Mouse (Mus musculus) cerebellum, adult 8-10 months (tissue): Measurements from ENCODE around the gene Rnf24.
A peak's percentile ranks its signal among the peaks of the same experiment; 100 is the strongest.

Experiments
- DNase-seq: peaks from one replicate; pipeline ENCODE4 v3.0.0; 2022

The Rnf24 gene

GRCm38 (mm10) chr2:131262213-131262672 is 90.4 kb downstream of the Rnf24 start, which contains the start of gene Pank2:
Pank2 (plus strand) TSS chr2:131262495.
- peak; percentile 96 for DNase-seq

- DNase-seq, result no peak
Observed at GRCm38 (mm10) chr2:131261481-131262212, 91.0 kb downstream of the Rnf24 start.

DNA sequence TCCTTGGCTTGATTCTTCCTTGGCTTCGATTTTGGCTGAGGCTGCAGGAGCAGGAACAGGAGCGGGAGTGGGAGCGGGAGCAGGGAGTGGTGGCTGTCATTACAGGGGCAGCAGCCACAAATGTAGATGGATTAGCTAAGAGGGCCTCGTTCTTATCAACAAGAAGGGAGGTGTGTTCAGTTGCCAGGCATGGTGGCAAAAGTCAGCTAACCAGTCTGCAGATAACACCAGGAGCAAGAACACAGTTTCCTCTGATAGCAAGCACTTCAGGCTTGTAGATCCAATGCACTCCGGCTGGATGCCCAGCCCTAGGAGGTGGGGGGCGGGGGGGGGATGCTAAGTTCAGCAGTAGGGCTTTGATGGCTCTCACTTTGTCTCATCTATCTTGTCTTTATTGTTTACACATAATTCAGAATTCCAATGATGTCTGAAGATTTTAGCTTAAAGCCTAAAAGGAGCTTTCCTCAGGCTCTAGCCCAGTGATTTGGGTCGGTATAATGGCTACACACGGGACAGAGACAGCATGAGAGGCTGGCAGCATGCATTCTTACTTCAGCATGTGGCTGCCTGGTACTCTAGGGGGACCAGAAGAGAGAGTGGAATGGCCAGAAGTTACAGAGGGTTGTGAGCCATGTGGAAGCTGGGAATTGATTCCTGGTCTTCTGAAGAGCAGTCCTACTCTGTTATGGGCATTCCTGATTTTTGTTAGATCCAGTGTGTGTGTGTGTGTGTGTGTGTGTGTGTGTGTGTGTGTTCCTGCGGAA is 92.0 kb downstream of the Rnf24 start:
- DNase-seq, result no peak

DNA sequence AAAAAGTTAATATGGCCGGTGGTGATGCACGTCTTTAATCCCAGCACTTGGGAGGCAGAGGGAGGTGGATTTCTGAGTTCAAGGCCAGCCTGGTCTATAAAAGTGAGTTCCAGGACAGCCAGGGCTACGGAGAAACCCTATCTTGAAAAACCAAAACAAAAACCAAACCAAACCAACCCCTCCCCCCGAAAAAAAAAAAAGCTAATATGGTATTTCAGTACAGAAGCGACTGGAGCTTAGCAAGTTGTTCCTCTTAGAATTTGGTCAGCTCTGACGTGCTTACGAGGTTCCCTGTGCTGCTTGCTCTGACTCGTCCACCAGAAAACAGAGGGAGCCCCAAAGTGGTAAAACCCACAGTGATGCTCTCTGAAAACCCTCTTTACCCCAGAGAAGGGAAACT is 94.0 kb downstream of the Rnf24 start:
- DNase-seq, result no peak

GRCm38 (mm10) chr2:131255738-131256137 is 97.0 kb downstream of the Rnf24 start:
- no peak for DNase-seq

DNA sequence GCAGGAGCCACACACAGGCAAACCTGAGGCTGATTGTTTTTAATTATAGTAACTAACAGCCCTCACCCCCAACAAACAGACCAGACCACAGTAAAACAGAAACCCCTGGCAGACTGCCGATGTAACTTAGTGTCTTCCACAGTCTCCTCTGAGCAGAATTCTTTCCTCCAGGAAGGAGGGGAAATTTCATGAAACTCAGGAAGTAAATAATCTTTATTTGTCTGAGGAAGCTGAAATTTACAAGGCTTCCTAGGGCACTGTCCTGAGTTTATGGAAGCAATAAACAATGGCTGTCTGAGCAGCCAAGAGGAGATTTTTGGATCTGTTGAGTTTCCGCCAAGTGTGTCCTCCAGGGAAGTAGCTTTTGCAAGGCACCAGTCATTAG is 98.4 kb downstream of the Rnf24 start:
- no peak for DNase-seq

- no peak for DNase-seq
Observed at GRCm38 (mm10) chr2:131253681-131254328, 98.9 kb downstream of the Rnf24 start.
